Mouse (Mus musculus): Measurements from ENCODE around the gene Ephx1.

DNA sequence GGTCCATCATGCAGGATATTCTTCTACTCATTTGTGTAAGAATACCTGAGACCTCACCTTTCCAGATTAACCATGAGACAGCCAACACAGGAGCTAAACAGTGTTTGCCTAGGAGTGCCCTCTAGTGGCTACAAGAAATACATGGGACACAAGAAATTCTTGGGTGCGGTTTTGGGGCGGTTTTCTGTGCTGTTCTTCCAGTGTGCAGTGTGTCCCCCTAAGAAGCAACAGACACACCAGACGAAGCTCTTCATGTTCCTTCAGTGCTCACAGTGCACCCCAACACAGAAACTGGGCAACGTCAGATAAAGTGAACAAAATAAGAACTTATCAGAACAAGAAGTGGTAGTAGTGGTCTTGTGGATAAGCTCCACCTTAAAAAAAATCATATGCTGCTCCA lies 18.9 kb upstream of the Ephx1 start:
- TF ChIP-seq CTCF (IDR thresholded peaks at IDR 0.05; ENCODE audit: borderline replicate concordance, insufficient read depth, low read length) (no peak), POLR2A (IDR thresholded peaks at IDR 0.05; ENCODE audit: low read depth, low read length) (no peak)

Data from embryonic fibroblast, embryonic 13.5 days (primary cell).